Mouse (Mus musculus) liver, embryonic 12.5 days (tissue): ENCODE data around the gene Tomm40l. TPM values are rescaled to one million over a fixed set of nuclear protein-coding genes. Genes with fewer than 3 reads are reported as not detected.

Source experiments
- ATAC-seq: fragments of 200-750 bp; cut with Nextera tagmentation; 2 replicates; pipeline ENCODE4 v1.8.0; 2017; ENCODE audit warnings: moderate number of reproducible peaks, mild to moderate bottlenecking, moderate library complexity
- H3K27ac ChIP-seq: fragments of 300-500 bp; sonication (generic); 2 replicates; pipeline ENCODE4 v1.5.1; 2016; ENCODE audit warnings: mild to moderate bottlenecking
- H3K27me3 ChIP-seq: fragments of 300-500 bp; sonication (generic); replicated peaks from 2 replicates; pipeline ENCODE4 v1.6.1; 2016; ENCODE audit warnings: mild to moderate bottlenecking, moderate library complexity
- H3K36me3 ChIP-seq: fragments of 300-500 bp; sonication (generic); 2 replicates; pipeline ENCODE4 v1.6.1; 2016; ENCODE audit warnings: mild to moderate bottlenecking, moderate library complexity
- H3K4me1 ChIP-seq: fragments of 300-500 bp; sonication (generic); 2 replicates; pipeline ENCODE4 v1.6.1; 2016
- H3K4me2 ChIP-seq: fragments of 300-500 bp; sonication (generic); 2 replicates; pipeline ENCODE4 v1.6.1; 2016; ENCODE audit warnings: mild to moderate bottlenecking, moderate library complexity
- H3K4me3 ChIP-seq: fragments of 300-500 bp; sonication (generic); 2 replicates; pipeline ENCODE4 v1.5.1; 2016; ENCODE audit warnings: mild to moderate bottlenecking, moderate library complexity
- H3K9ac ChIP-seq: fragments of 300-500 bp; sonication (generic); 2 replicates; pipeline ENCODE4 v1.6.1; 2016; ENCODE audit warnings: mild to moderate bottlenecking, moderate library complexity
- H3K9me3 ChIP-seq: fragments of 300-500 bp; sonication (generic); replicated peaks from 2 replicates; pipeline ENCODE4 v1.6.1; 2016; ENCODE audit warnings: mild to moderate bottlenecking, moderate library complexity
- WGBS: fragments of 180-500 bp; shearing (Covaris S2); methylation state at CpG from one replicate; pipeline ENCODE4 v1.1.7; 2016; ENCODE audit not compliant: insufficient replicate concordance; 5-methylcytosine and 5-hydroxymethylcytosine counted together
- polyA plus RNA-seq: library from polyadenylated mRNA; unstranded; fragments of >200 nt; fragmentation: Nextera tagmentation; extraction: Ambion mirVana; gene quantifications from 2 replicates; pipeline ENCODE4 v1.2.1, GENCODE M21; 2016

Tomm40l gene
- polyA plus RNA-seq, 1 experiment from 2014 or later, result 21.9 TPM

DNA sequence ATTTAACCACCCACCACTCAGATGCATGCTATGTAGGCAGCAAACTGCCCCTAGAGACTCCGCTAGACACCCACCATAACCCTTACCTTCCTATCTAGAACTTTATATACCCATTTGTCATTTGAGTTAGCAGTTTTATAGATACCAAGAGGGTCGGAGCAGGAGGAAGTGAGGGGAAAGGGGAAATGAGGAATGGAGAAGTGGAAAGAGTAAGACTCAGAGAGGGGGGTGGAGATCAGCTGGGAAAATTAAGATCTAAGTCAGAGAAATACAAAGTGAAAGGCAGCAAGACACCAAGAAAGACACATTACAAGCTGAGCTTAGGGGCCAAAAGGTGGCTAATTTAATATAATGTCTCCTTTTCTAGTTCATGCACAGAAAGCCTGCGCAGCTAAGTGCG is 12.2 kb upstream of the Tomm40l start:
- no peak for ATAC-seq
- peak overlapping the region; percentile 61; the same call in 1 of the 2 replicates for H3K27ac ChIP-seq
- H3K36me3 ChIP-seq, result peaks cover 61% of the 10 kb centered on the region
- no peak overlapping the region for H3K9ac ChIP-seq
- WGBS, result 61% methylated on average over 4 of the region's 4 CpGs
- H3K4me3 ChIP-seq, result 0 out of 2 replicates have a peak overlapping the region, but pooled peaks have one; percentile 37
- H3K4me2 ChIP-seq, result peak overlapping the region; percentile 35
- H3K9me3 ChIP-seq, result no peaks in the 10 kb centered on the region
- no peaks in the 10 kb centered on the region for H3K27me3 ChIP-seq
- H3K4me1 ChIP-seq, result peaks cover 63% of the 10 kb centered on the region

DNA sequence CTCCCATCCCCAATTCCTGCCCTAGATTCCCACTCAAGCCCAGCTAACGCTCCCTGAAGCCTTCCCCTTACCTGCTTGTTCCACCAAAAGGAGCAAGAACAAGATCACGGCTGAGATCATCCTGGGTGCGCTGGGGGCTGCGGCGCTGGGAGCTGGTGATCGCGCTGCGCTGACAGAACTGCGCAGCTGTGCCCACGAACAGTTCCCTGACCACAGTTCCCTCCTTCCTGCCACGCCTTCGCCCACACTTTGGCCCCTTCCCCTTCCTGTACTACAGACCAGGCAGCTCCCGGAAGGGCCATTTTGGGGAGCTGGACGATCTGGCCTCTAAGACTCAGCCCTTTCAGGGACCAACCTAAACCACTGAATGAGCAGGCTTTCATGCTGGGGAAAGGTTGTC is 11.8 kb upstream of the Tomm40l start, which contains the start of gene Fcer1g:
Fcer1g (minus strand) TSS at position 240 of the 400 bp plus-strand sequence.
- peak within 1 kb of the TSS; percentile 61 for H3K27ac ChIP-seq
- peak within 1 kb of the TSS; percentile 40 for H3K9ac ChIP-seq
- H3K4me3 ChIP-seq, result peak within 1 kb of the TSS; percentile 37
- peak within 1 kb of the TSS; percentile 35 for H3K4me2 ChIP-seq
- no peak for ATAC-seq
- no peaks in the 10 kb centered on the region for H3K9me3 ChIP-seq
- peaks cover 63% of the 10 kb centered on the region for H3K4me1 ChIP-seq
- no peaks in the 10 kb centered on the region for H3K27me3 ChIP-seq
- WGBS, result 38% methylated on average over 14 of the region's 14 CpGs
- peaks cover 56% of the 10 kb centered on the region for H3K36me3 ChIP-seq

DNA sequence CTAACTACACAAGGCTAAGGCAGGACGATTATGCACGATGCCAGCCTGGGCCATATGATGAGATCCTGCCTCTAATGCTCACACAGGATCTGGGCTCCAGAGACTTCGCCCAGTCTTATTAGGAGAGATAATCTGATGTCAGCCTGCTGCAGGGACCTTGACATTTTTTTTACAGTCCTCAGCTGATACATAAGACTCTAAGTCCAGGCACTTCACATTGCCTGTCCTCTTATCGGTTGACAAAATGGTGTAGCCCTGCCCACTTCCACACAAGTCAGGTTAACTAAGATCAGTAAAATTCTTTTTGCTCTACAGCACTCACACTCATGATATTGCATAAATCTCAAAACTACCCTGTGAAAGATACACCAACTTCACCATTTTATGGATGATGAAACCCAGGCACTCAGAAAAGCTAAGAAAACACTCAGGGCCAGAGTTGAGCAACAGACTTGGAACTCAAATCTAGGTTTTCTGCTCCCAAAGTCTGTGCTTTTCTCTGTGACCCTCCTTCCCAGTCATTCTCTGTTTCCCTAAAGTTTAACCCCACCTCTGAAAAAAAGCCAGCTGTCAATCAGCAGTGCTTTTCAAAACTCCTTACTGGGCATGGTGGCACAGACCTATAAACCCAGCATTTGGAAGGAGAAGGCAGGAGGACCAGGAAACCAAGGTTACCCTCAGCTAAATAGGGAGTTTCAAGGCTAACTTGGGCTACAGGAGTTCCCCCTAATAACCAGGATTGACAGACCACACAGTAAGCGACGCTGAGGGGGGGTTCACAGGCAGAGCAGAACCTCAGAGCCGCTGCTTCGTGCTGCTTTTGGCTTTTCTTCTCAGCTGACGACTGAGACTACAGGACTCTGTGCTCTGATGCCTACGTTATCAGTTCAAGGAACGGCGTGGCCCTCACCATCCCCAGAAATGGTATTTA is 10.8 kb upstream of the Tomm40l start:
- 24% methylated on average over 12 of the region's 12 CpGs for WGBS
- Histone ChIP-seq H3K4me2 (peak overlapping the region; percentile 35), H3K27me3 (no peaks in the 10 kb centered on the region), H3K4me3 (peak overlapping the region; percentile 37), H3K9me3 (no peaks in the 10 kb centered on the region), H3K4me1 (peaks cover 60% of the 10 kb centered on the region), H3K9ac (peak overlapping the region; percentile 40), H3K36me3 (peaks cover 46% of the 10 kb centered on the region), H3K27ac (peak overlapping the region; percentile 61)
- peak; percentile 67 for ATAC-seq

DNA sequence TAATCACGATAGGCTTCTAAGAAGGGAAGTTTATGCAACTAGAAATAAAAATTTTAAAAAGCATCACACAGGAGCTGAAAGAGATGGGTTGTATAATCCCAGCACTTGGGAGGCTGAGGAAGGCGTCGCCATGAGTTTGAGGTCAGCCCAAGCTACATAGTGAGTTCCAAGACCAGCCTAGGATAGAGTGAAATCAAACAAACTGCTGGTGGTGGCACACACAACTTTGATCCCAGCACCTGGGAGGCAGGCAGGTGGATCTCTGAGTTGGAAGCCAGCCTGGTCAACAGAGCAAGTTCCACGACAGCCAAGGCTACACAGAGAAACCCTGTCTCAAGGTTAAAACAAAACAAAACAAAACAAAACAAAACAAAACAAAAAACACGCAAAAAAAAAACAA is 10.0 kb upstream of the Tomm40l start:
- H3K27ac ChIP-seq, result peak overlapping the region; percentile 41; the same call in 1 of the 2 replicates
- WGBS, result 50% methylated on average over 5 of the region's 5 CpGs

DNA sequence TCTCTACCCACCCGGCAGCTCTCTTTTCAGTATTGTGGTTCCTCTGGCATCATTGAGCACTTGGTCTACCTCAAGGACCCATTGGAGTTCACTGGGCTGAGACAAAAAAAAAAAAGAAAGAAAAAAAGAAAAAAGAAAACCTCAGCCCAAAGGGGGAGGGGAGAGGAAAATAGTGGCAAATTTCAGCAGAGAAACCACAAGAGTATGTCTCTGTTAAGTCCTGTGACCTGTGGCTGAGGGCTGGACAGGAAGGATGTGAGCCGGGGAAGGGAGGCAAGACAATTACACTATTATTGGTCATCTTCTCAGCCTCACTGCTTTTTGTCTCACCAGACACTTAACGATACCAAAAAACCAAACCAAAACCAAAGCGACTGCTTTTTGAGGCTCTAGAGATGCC is 9.5 kb upstream of the Tomm40l start:
- Histone ChIP-seq H3K4me3 (0 out of 2 replicates have a peak overlapping the region, but pooled peaks have one; percentile 5), H3K27ac (0 out of 2 replicates have a peak overlapping the region, but pooled peaks have one; percentile 41), H3K9ac (no peak overlapping the region), H3K27me3 (no peaks in the 10 kb centered on the region), H3K4me2 (peak overlapping the region; percentile 35), H3K4me1 (peaks cover 54% of the 10 kb centered on the region), H3K36me3 (peaks cover 34% of the 10 kb centered on the region), H3K9me3 (no peaks in the 10 kb centered on the region)
- 25% methylated on average over 4 of the region's 4 CpGs for WGBS
- no peak for ATAC-seq

More for the DNA sequence above, 10.0 kb upstream of the Tomm40l start:
- Histone ChIP-seq H3K4me3 (0 out of 2 replicates have a peak overlapping the region, but pooled peaks have one; percentile 5), H3K36me3 (peaks cover 39% of the 10 kb centered on the region), H3K4me2 (peak overlapping the region; percentile 35), H3K4me1 (peaks cover 54% of the 10 kb centered on the region), H3K9me3 (no peaks in the 10 kb centered on the region), H3K27me3 (no peaks in the 10 kb centered on the region), H3K9ac (no peak overlapping the region)
- no peak for ATAC-seq

DNA sequence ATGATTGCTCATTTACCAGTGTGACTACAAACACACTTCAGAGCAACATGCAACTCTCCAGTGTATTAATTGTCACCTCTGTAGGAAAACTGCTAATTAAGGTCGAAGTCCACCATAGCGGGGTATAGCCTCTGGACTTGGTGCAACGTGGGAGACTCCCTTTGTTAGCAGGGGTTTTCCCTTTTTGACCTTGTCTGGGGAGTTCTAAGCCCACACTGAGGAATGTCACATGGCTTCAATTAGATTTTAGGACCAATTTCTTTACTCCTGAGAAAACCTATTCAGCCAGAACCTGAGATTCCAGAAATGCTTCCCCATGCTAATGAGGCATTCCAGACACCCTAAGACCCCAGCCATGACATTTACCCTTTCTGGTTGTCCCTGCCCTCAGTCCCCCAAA is 7.9 kb upstream of the Tomm40l start:
- no peak overlapping the region for H3K4me3 ChIP-seq
- 71% methylated on average over 3 of the region's 3 CpGs for WGBS
- no peak for ATAC-seq

DNA sequence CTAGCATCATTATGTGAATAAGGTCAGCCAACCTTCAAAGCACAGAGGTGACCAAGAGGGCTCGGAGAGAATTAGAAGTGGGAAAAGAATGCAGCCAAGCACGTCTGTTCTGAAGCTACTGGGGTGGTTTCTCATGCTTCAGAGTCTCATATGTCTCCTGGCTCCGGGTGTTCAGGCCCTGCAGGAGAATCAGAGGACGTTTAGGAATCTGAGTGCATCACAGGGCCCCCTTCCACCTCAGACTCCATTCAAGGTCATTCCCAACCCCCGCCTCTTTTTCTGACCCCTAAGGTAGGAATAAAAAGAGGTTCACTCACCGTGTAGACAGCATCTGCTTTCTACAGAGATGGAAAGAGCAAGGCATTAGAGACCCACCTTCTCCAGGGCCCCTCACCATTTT is 7.4 kb upstream of the Tomm40l start:
- ATAC-seq, result no peak
- no peaks in the 10 kb centered on the region for H3K9me3 ChIP-seq
- H3K27me3 ChIP-seq, result no peaks in the 10 kb centered on the region
- no peak overlapping the region for H3K9ac ChIP-seq
- WGBS, result 69% methylated on average over 6 of the region's 6 CpGs
- no peak overlapping the region for H3K4me2 ChIP-seq
- no peak overlapping the region for H3K4me3 ChIP-seq
- no peak overlapping the region for H3K27ac ChIP-seq
- H3K36me3 ChIP-seq, result peaks cover 13% of the 10 kb centered on the region
- peaks cover 45% of the 10 kb centered on the region for H3K4me1 ChIP-seq

More for the DNA sequence above, 7.9 kb upstream of the Tomm40l start:
- Histone ChIP-seq H3K36me3 (peaks cover 17% of the 10 kb centered on the region), H3K27ac (no peak overlapping the region), H3K9ac (no peak overlapping the region), H3K27me3 (no peaks in the 10 kb centered on the region), H3K4me1 (peaks cover 50% of the 10 kb centered on the region), H3K9me3 (no peaks in the 10 kb centered on the region), H3K4me2 (no peak overlapping the region)

DNA sequence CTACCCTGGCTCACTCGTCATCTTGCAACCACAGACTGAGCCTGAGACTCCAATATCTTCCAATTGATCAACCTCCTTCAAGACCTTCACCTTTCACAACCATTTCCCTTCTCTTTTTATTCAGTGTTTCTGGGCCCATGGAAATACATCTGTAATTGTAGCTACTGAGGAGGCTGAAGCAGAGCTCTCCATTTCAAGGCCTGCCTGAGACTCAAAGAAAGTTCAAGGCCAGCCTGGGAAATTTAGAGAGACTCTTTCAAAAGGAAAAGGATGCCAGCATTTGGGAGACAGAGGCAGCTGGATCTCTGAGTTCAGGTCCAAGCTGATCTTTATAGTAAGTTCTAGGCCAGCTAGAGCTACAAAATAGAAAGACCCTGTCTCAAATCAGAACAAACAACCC is 5.6 kb upstream of the Tomm40l start:
- WGBS, result 55% methylated on average over 1 of the region's 1 CpGs
- no peaks in the 10 kb centered on the region for H3K9me3 ChIP-seq
- peaks cover 33% of the 10 kb centered on the region for H3K4me1 ChIP-seq
- no peak overlapping the region for H3K9ac ChIP-seq
- no peak overlapping the region for H3K4me3 ChIP-seq
- H3K27me3 ChIP-seq, result no peaks in the 10 kb centered on the region
- H3K36me3 ChIP-seq, result no peaks in the 10 kb centered on the region
- no peak overlapping the region for H3K27ac ChIP-seq
- no peak overlapping the region for H3K4me2 ChIP-seq
- no peak for ATAC-seq

DNA sequence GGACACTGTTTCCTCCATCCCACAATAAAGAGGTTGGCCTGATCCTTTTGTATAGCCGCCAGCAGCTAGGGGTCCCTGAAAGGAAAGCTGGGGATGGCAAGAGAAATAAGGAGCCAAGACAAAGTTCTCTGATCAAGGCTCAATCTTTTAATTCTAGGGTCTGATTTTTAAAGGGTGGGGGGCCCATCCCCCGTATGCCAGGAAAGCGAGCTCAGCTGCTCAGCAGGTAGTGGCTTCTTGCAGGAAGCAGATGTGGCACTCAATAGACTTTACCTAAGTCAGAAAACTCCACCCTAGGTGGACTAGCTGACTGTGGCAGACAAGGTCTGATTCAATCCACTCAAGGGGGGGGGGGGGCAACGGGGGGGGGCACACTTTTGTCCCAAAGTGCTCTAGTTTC is 4.5 kb upstream of the Tomm40l start:
- Histone ChIP-seq H3K9ac (no peak overlapping the region), H3K4me2 (peak overlapping the region; percentile 47; the same call in 1 of the 2 replicates), H3K36me3 (no peaks in the 10 kb centered on the region), H3K27me3 (no peaks in the 10 kb centered on the region), H3K9me3 (no peaks in the 10 kb centered on the region), H3K27ac (no peak overlapping the region), H3K4me1 (peaks cover 27% of the 10 kb centered on the region), H3K4me3 (no peak overlapping the region)
- 52% methylated on average over 4 of the region's 4 CpGs for WGBS
- no peak for ATAC-seq

DNA sequence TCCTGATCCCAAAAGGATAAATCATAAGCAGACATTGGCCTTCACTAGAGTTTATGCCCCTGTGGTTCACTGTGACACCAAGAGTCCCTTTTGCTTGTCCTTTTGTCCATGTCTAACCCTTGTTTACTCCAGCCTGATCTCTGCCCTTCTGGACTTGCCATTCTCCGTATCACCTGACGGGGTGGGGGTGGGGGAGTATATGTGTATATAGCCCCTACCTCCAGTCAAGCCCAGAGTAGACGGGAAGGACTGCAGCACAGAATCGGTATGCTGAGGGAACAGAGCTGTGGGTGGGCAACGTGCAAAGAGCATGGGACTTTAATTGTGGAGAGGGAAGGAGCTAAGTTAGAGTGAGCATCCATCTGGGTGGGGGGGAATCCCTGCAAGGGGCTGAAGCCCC is 2.5 kb upstream of the Tomm40l start, which contains the start of gene Apoa2:
Apoa2 (plus strand) TSS at position 198 of the 400 bp plus-strand sequence.
- peak within 1 kb of the TSS; percentile 47 for H3K4me2 ChIP-seq

DNA sequence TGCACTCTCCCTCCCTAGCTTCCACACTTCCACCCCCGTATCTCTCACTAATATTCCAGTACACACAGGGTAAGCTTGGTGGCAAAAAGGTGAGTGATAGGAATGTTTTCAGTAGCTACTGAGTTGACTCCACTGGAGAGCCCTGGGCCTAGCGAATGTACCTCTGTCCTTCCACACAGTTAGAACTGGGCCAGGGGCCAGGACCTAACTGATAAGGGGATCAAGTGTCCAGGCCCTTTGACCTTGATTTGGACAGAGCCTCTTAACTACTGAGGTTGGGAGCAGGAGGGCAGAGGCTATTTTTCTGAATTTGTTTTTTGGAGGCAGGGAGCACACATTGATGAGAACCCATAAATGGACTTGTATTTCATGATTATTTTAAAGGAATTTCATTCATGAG is 1.5 kb upstream of the Tomm40l start:
- Histone ChIP-seq H3K4me3 (no peak overlapping the region), H3K27me3 (no peaks in the 10 kb centered on the region), H3K9ac (no peak overlapping the region), H3K4me2 (no peak overlapping the region), H3K36me3 (peaks cover 19% of the 10 kb centered on the region), H3K4me1 (peaks cover 30% of the 10 kb centered on the region), H3K9me3 (no peaks in the 10 kb centered on the region), H3K27ac (peak overlapping the region; percentile 93; the same call in 1 of the 2 replicates)
- no peak for ATAC-seq
- whole genome bisulfite sequencing, result 76% methylated on average over 2 of the region's 2 CpGs

More for the DNA sequence above, 2.5 kb upstream of the Tomm40l start, which contains the start of gene Apoa2:
- Histone ChIP-seq H3K4me1 (peaks cover 32% of the 10 kb centered on the region), H3K27me3 (no peaks in the 10 kb centered on the region), H3K4me3 (peak within 1 kb of the TSS; percentile 41), H3K36me3 (peaks cover 8% of the 10 kb centered on the region), H3K27ac (peak within 1 kb of the TSS; percentile 93), H3K9me3 (no peaks in the 10 kb centered on the region), H3K9ac (peak within 1 kb of the TSS; percentile 57)
- no peak for ATAC-seq
- WGBS, result 68% methylated on average over 5 of the region's 5 CpGs

DNA sequence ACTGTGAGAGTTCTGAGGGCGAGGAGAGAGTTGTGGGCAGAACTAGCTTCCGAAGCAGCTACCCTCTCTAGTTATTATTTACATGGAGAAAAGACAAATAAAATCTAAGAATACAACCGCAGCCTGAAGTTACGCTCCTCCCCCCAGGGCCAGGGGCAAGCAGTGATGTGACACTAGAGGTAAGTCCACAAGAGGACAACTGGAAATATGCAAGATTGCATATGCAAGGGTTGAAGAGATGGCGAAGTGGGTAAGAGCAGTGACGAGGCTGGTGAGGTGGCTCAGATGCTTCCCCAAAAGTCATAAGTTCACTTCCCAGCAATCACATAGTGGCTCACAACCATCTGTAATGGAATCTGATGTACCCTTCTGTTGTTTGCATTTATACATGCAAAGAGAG is 854 bp upstream of the Tomm40l start:
- peak overlapping the region; percentile 76 for H3K9ac ChIP-seq
- H3K4me2 ChIP-seq, result peak overlapping the region; percentile 91
- peaks cover 25% of the 10 kb centered on the region for H3K36me3 ChIP-seq
- WGBS, result 57% methylated on average over 6 of the region's 6 CpGs
- no peaks in the 10 kb centered on the region for H3K9me3 ChIP-seq
- peaks cover 30% of the 10 kb centered on the region for H3K4me1 ChIP-seq
- peak overlapping the region; percentile 74 for H3K4me3 ChIP-seq
- peak overlapping the region; percentile 93 for H3K27ac ChIP-seq
- no peak for ATAC-seq
- no peaks in the 10 kb centered on the region for H3K27me3 ChIP-seq
